Mouse (Mus musculus) heart, embryonic 13.5 days (tissue): ENCODE data around the gene Vamp2. TPM values are rescaled to one million over a fixed set of nuclear protein-coding genes. Genes with fewer than 3 reads are reported as not detected.
A peak's percentile ranks its signal among the peaks of the same experiment; 100 is the strongest.
"Not testable (repeated sequence)": the region's sequence is repeated elsewhere in the genome, so short reads cannot be mapped to it uniquely, and the experiment has no call there.

ENCODE experiments used
- ATAC-seq: fragments of 200-750 bp; cut with Nextera tagmentation; 2 replicates; pipeline ENCODE4 v1.8.0; 2017; ENCODE audit warnings: moderate TSS enrichment; ENCODE audit not compliant: insufficient number of reproducible peaks, low FRiP score, low TSS enrichment; ENCODE audit errors: extremely low read depth
- H3K27ac ChIP-seq: fragments of 300-500 bp; sonication (generic); replicated peaks from 2 replicates; pipeline ENCODE4 v1.5.1; 2015; ENCODE audit warnings: moderate library complexity, mild to moderate bottlenecking, inconsistent platforms
- H3K27me3 ChIP-seq: fragments of 300-500 bp; sonication (generic); replicated peaks from 2 replicates; pipeline ENCODE4 v1.6.1; 2015; ENCODE audit warnings: mild to moderate bottlenecking, inconsistent platforms
- H3K36me3 ChIP-seq: fragments of 300-500 bp; sonication (generic); 2 replicates; pipeline ENCODE4 v1.6.1; 2015; ENCODE audit warnings: mild to moderate bottlenecking, inconsistent platforms
- H3K4me1 ChIP-seq: fragments of 300-500 bp; sonication (generic); 2 replicates; pipeline ENCODE4 v1.6.1; 2015; ENCODE audit warnings: inconsistent platforms
- H3K4me2 ChIP-seq: fragments of 300-500 bp; sonication (generic); 2 replicates; pipeline ENCODE4 v1.6.1; 2015; ENCODE audit warnings: inconsistent platforms, mild to moderate bottlenecking, moderate library complexity
- H3K4me3 ChIP-seq: fragments of 300-500 bp; sonication (generic); 2 replicates; pipeline ENCODE4 v1.5.1; 2015; ENCODE audit warnings: moderate library complexity, mild to moderate bottlenecking, inconsistent platforms
- H3K9ac ChIP-seq: fragments of 300-500 bp; sonication (generic); 2 replicates; pipeline ENCODE4 v1.6.1; 2015; ENCODE audit warnings: inconsistent platforms, mild to moderate bottlenecking, moderate library complexity
- H3K9me3 ChIP-seq: fragments of 300-500 bp; sonication (generic); 2 replicates; pipeline ENCODE4 v1.6.1; 2016; ENCODE audit warnings: inconsistent platforms
- WGBS: fragments of 180-500 bp; shearing (Covaris S2); methylation state at CpG from one replicate; pipeline ENCODE4 v1.1.7; 2015; ENCODE audit warnings: mixed read lengths; 5-methylcytosine and 5-hydroxymethylcytosine counted together
- polyA plus RNA-seq: library from polyadenylated mRNA; unstranded; fragments of >200 nt; fragmentation: Nextera tagmentation; extraction: Ambion mirVana; gene quantifications from 2 replicates; pipeline ENCODE4 v1.2.1, GENCODE M21; 2015

Gene Vamp2
- polyA plus RNA-seq, 1 experiment from 2014 or later: 82.1 TPM

DNA sequence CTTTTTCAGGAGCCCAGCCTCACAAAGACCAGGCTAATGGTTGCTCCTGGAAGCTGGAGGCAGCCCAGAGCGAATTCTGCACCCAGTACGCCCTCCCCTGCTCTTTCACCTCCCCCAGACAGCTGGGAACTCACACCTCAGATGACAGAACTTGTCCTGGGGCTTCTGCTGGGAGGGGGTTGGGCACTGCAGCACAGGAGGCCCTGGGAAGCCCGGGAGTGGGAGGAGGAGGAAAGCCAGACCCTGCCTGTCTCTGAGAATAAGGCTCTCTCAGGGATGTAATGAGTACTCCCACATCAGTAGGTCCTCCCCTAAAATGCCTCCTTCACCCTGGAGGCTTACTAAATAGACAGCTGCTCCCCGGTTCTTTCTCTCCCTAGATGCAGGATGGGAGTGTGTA, 1.2 kb upstream of the Vamp2 start:
- peaks cover 54% of the 10 kb centered on the region for H3K4me1 ChIP-seq
- H3K27me3 ChIP-seq: no peaks in the 10 kb centered on the region
- H3K36me3 ChIP-seq: peaks cover 27% of the 10 kb centered on the region
- peak overlapping the region; percentile 59 for H3K9ac ChIP-seq
- no peaks in the 10 kb centered on the region for H3K9me3 ChIP-seq
- H3K27ac ChIP-seq: peak overlapping the region; percentile 98
- ATAC-seq: no peak
- H3K4me3 ChIP-seq: no peak overlapping the region
- WGBS: 20% methylated on average over 4 of the region's 4 CpGs
- no peak overlapping the region; the same call in 1 of the 2 replicates for H3K4me2 ChIP-seq

DNA sequence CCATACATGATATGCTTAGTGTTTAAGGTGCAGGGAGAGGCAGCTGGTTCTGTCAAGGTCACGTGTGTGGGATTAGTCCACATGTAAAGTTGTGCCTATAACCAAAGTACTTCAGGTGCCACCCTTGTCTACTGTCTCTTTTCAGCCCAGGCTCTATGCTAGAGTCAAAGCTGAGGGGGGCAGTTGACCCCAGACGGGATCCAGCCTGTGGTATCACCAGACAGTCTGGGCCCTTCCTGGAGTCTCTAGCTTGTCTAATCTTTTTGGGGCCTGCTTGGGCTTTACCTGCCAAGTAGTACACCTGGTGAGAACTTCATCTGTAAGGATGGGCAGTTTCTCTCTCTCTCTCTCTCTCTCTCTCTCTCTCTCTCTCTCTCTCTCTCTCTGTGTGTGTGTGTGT, 693 bp upstream of the Vamp2 start:
- peaks cover 59% of the 10 kb centered on the region for H3K4me1 ChIP-seq
- H3K9ac ChIP-seq: peak overlapping the region; percentile 100; the same call in 1 of the 2 replicates

DNA sequence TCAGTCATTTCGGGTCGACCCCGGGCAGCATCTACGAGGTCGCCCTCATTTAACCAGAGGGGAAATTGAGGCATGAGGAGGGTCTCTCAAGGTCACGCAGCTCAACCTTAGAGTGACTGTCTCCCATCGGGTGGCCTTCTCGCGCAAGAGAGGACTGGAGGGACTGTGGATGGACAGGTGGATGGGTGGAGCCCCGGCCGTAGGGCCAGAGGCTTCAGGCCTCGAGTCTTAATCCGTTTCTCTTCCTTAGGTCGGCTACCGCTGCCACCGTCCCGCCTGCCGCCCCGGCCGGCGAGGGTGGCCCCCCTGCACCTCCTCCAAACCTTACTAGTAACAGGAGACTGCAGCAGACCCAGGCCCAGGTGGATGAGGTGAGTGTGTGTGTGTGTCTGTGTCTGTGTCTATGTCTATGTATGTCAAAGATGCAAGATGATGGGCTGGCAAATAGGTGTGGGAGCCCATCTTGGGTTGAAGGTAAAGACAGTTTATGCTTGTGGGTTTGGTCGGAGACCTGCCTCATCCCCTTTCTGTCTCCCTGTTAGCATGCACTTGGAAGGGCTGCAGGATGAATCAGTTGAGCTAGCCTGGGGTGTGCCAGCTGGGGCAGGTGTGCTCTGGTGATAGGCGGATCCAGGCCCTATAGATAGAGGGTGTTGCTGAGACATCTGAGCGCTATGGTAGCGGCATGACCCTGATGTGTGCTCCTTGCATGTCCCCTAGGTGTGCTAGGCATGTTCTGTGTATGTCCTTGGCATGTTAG, 746 bp downstream of the Vamp2 start:
- ATAC-seq: no peak
- peak overlapping the region; percentile 100 for H3K4me3 ChIP-seq
- H3K27ac ChIP-seq: peak overlapping the region; percentile 98
- no peaks in the 10 kb centered on the region for H3K27me3 ChIP-seq
- H3K9ac ChIP-seq: peak overlapping the region; percentile 100
- peaks cover 67% of the 10 kb centered on the region for H3K4me1 ChIP-seq
- H3K9me3 ChIP-seq: no peaks in the 10 kb centered on the region
- 8% methylated on average over 25 of the region's 25 CpGs for WGBS
- H3K4me2 ChIP-seq: peak overlapping the region; percentile 96
- peaks cover 34% of the 10 kb centered on the region for H3K36me3 ChIP-seq

More for the DNA sequence above, 693 bp upstream of the Vamp2 start:
- Histone ChIP-seq H3K9me3 (no peaks in the 10 kb centered on the region), H3K4me2 (peak overlapping the region; percentile 96), H3K27ac (peak overlapping the region; percentile 98), H3K36me3 (peaks cover 30% of the 10 kb centered on the region), H3K27me3 (no peaks in the 10 kb centered on the region), H3K4me3 (peak overlapping the region; percentile 100; the same call in 1 of the 2 replicates)
- no peak for ATAC-seq
- WGBS: 54% methylated on average over 2 of the region's 2 CpGs

DNA sequence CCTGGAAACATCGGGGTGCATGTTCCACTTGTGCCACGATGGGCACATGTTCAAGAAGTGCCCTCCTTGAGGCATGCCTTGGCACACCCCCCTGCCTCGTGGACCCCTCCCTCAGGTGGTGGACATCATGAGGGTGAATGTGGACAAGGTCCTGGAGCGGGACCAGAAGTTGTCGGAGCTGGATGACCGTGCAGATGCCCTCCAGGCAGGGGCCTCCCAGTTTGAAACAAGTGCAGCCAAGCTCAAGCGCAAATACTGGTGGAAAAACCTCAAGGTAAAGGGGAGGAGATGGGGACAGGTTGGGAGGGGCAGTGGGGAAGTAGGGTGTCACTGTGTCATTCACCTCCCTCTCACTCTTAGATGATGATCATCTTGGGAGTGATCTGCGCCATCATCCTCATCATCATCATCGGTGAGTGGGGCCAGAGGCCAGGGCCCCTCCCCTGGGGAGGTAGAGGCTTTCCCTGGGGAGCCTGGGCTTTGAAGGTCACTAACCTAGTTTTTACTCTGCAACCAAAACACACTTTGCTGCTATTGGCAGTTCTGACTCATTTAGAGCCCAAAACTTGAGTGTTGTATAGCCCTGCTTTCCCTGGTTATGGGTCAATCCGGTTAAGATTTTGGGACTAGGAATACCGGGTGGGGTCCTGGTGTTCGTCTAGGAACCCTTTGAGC, 1.5 kb downstream of the Vamp2 start:
- H3K27ac ChIP-seq: peak overlapping the region; percentile 98
- H3K9me3 ChIP-seq: no peaks in the 10 kb centered on the region
- peaks cover 73% of the 10 kb centered on the region for H3K4me1 ChIP-seq
- 76% methylated on average over 12 of the region's 12 CpGs for WGBS
- H3K27me3 ChIP-seq: no peaks in the 10 kb centered on the region
- peak overlapping the region; percentile 96 for H3K4me2 ChIP-seq
- H3K9ac ChIP-seq: peak overlapping the region; percentile 100
- peaks cover 34% of the 10 kb centered on the region for H3K36me3 ChIP-seq
- H3K4me3 ChIP-seq: peak overlapping the region; percentile 100
- no peak for ATAC-seq

DNA sequence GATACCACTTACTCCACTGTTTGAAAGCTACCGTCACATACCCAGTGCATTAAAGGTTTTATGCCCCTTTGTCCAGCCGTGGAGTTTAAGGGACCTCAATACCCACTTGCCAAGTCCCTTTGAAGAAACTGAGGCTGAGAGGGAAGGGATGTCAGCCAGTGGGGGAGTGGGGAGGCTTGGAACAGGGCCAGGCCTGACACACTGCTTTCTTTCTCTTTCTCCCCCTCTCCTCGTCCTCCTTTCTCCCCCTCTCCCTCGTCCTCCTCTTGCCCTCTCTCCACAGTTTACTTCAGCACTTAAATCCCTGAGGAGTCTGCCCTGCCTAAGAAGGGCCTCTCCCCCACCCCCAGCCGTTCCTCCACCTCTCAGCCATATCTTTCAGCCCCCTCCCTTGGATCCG, 2.1 kb downstream of the Vamp2 start:
- Histone ChIP-seq H3K4me2 (peak overlapping the region; percentile 96), H3K27me3 (no peaks in the 10 kb centered on the region), H3K9me3 (no peaks in the 10 kb centered on the region), H3K4me1 (peaks cover 73% of the 10 kb centered on the region), H3K36me3 (peaks cover 34% of the 10 kb centered on the region), H3K9ac (peak overlapping the region; percentile 100), H3K4me3 (peak overlapping the region; percentile 100), H3K27ac (no peak overlapping the region; the same call in 1 of the 2 replicates)
- ATAC-seq: no peak
- 49% methylated on average over 6 of the region's 6 CpGs for WGBS

DNA sequence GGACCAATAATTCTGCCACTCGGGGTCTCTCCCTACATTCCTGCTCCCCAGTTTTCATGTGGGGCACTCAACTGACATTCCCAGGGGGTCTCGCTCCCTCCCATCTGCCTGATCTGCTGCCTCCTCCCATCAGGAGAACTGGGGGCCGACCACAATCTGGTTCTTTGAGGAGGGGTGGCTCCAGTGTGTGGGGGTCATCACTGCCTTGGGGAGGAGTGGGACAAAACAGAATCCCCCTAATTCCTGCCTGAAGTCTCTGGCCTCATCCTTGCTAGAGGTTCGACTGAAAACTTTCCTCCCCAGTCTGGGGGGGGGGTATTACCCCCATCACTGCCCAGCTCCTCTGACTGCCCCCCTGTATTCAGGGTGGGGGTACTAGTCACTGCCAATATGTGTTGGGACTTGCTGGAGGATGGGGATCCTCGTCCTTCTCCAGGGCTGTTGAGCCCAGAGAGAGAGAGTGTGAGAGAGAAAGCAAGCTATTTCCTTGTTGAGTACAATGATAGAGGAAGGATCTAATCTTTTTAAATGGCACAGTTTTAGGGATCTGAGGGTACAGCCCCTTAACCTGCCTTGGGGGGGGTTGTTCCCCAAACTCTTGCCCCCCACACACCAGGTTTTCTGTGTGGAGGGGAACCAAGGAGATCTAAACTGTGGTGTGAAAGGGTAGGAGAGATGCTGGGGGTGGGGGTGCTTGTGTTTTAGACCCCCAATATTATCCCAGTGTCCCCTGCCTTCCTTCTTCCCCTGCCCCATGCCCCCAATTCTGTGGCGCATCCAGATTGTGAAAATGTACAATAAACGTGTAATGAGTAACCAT, 3.5 kb downstream of the Vamp2 start:
- Histone ChIP-seq H3K9ac (peak overlapping the region; percentile 54), H3K4me3 (no peak overlapping the region), H3K9me3 (no peaks in the 10 kb centered on the region), H3K4me2 (peak overlapping the region; percentile 1; the same call in 1 of the 2 replicates), H3K4me1 (peaks cover 78% of the 10 kb centered on the region), H3K36me3 (peaks cover 34% of the 10 kb centered on the region), H3K27ac (peak overlapping the region; percentile 66), H3K27me3 (no peaks in the 10 kb centered on the region)
- ATAC-seq: no peak
- 61% methylated on average over 7 of the region's 7 CpGs for WGBS

DNA sequence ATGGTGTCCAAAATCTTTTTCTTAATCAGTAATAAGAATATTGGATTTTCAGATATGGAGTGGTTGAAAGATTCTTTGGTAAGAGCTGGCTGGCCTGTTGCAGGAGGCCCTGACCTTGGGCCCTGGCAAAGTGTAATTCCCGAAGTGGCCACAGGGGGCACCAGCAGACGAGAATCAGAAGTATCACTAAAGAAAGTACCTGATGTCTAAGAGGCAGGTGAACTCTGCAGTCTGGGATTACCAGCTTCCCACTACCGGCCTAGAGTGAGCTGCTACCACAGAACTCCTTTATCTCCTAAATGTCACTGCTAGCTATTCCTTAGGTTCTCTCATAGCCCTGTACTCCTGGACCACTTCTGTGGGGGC, 4.1 kb downstream of the Vamp2 start:
- H3K27ac ChIP-seq: peak overlapping the region; percentile 66
- peaks cover 34% of the 10 kb centered on the region for H3K36me3 ChIP-seq
- peak overlapping the region; percentile 54; the same call in 1 of the 2 replicates for H3K9ac ChIP-seq
- WGBS: 4% methylated on average over 3 of the region's 3 CpGs
- peak overlapping the region; percentile 6; the same call in 1 of the 2 replicates for H3K4me2 ChIP-seq
- peaks cover 76% of the 10 kb centered on the region for H3K4me1 ChIP-seq
- no peak for ATAC-seq
- no peaks in the 10 kb centered on the region for H3K9me3 ChIP-seq
- H3K27me3 ChIP-seq: no peaks in the 10 kb centered on the region
- H3K4me3 ChIP-seq: no peak overlapping the region

DNA sequence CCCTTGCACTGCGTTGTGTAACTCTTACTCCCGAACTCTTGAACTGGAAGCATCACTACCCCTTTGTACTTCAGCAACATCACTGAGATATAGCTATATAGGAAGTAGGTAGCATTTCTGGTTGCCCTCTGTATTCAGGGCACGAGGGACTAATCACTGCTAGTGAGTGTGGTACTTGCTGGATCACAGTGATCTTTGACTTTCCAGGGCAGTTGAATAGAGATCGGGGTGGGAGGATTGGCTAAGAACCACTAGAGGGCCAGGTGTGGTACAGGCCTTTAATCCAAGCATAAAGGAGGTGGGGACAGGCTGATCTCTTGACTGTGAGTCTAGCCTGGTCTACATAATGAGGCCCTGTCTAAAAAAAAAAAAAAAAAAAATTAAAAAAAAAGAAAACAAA, 4.6 kb downstream of the Vamp2 start:
- 78% methylated on average over 4 of the region's 4 CpGs for WGBS
- H3K9me3 ChIP-seq: no peaks in the 10 kb centered on the region
- H3K4me1 ChIP-seq: peaks cover 76% of the 10 kb centered on the region
- no peaks in the 10 kb centered on the region for H3K27me3 ChIP-seq
- H3K4me3 ChIP-seq: no peak overlapping the region
- H3K27ac ChIP-seq: peak overlapping the region; percentile 66; the same call in 1 of the 2 replicates
- ATAC-seq: no peak
- H3K4me2 ChIP-seq: peak overlapping the region; percentile 6; the same call in 1 of the 2 replicates
- no peak overlapping the region for H3K9ac ChIP-seq
- peaks cover 34% of the 10 kb centered on the region for H3K36me3 ChIP-seq

DNA sequence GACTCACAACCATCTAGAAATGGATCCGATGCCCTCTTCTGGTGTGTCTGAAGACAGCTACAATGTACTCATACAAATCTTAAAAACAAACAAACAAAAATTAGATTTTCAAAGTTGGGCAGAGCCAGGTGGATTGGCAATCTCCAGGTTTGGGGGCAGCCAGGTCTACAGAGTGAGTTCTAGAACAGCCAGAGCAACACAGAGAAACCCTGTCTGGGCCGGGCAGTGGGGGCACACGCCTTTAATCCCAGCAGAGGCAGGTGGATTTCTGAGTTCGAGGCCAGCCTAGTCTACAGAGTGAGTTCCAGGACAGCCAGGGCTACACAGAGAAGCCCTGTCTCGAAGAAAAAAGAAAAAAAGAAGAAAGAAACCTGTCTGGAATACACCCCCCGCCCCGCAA, 5.6 kb downstream of the Vamp2 start:
- Histone ChIP-seq H3K4me2 (peak overlapping the region; percentile 68), H3K4me1 (peaks cover 82% of the 10 kb centered on the region)
- WGBS: 80% methylated on average over 7 of the region's 7 CpGs

DNA sequence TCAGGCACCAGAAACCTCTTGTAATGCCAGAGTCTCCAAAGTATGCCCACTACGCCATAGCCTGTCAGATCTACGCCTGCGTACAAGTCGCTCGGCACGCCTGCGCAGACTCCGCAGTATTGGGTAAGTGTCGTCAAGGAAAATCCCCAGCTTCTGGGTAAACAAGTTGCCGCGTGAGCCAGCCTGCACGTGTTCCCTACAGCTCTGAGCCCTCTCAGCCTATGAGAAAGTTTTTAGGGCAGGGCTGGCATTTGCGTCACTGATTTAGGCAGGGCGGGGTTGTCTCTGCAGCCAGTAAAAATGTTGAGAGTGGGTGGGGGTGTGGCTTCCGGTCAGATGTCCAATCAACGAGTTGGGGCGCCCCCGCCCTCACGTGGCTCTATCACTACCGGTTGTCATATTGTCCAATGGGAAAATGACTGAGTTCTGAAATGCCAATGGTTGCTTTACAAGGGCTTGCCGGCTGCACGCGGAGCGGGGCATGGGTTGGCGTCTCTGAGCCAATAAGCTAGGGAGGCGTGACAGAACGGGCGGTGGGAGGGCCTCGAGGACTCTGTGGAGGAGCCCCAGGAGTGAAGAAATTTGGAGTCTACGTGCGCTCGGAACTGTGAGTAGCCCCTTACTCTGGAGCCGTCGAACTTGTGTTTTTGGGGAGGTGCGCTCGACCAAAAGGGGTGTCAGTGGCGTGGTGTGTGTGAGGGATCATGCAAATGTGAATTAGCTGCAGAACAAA, 6.6 kb downstream of the Vamp2 start, which contains the start of gene Per1:
Gene Per1, plus strand, starts transcription at position 521 of the 733 bp plus-strand sequence.
- H3K4me1 ChIP-seq: peaks cover 82% of the 10 kb centered on the region

More for the DNA sequence above, 5.6 kb downstream of the Vamp2 start:
- H3K4me3 ChIP-seq: peak overlapping the region; percentile 39; the same call in 1 of the 2 replicates
- H3K27me3 ChIP-seq, H3K9me3 ChIP-seq, H3K9ac ChIP-seq, ATAC-seq: not testable (repeated sequence)
- peaks cover 34% of the 10 kb centered on the region for H3K36me3 ChIP-seq
- peak overlapping the region; percentile 94 for H3K27ac ChIP-seq

More for the DNA sequence above, 6.6 kb downstream of the Vamp2 start, which contains the start of gene Per1:
- peak within 1 kb of the TSS; percentile 89 for H3K9ac ChIP-seq
- H3K4me2 ChIP-seq: peak within 1 kb of the TSS; percentile 99
- peak within 1 kb of the TSS; percentile 98 for H3K27ac ChIP-seq
- H3K36me3 ChIP-seq: peaks cover 28% of the 10 kb centered on the region
- peak; percentile 86 for ATAC-seq
- peak within 1 kb of the TSS; percentile 71 for H3K4me3 ChIP-seq
- no peaks in the 10 kb centered on the region for H3K9me3 ChIP-seq
- WGBS: under 1% methylated on average over 37 of the region's 37 CpGs
- no peaks in the 10 kb centered on the region for H3K27me3 ChIP-seq
